Mouse (Mus musculus) heart, postnatal 0 days (tissue): ENCODE results near the gene Hoxa5.

ENCODE experiments used
- CTCF ChIP-seq: IDR thresholded peaks from 2 replicates; pipeline ENCODE4 v1.5.1; 2016; ENCODE audit warnings: antibody characterized with exemption, control low read depth, low read depth
- EP300 ChIP-seq: IDR thresholded peaks from 2 replicates; pipeline ENCODE4 v1.6.1; 2016; ENCODE audit warnings: antibody characterized with exemption, low read depth

GRCm38 (mm10) chr6:52167736-52168161 is 36.6 kb downstream of the Hoxa5 start:
- TF ChIP-seq CTCF (no peak), EP300 (no peak)
